Mouse (Mus musculus) gastrocnemius, adult 8-10 months (tissue): Measurements from ENCODE around the gene Slc8a2. TPM values are rescaled to one million over a fixed set of nuclear protein-coding genes. Genes with fewer than 3 reads are reported as not detected.
A peak's percentile ranks its signal among the peaks of the same experiment; 100 is the strongest.

Experiments
- DNase-seq, 2 experiments: peaks; one replicate each; pipeline ENCODE4 v3.0.0; 2022; ENCODE audit warnings: low spot score in 2 of 2
- total RNA-seq, 4 experiments: library from RNA; stranded (reverse); gene quantifications; 2 replicates each; pipeline ENCODE4 v1.2.4; 2022

Slc8a2 gene
- total RNA-seq, result under 1 TPM; 0.07 to 0.19 (median 0.13) TPM

GRCm38 (mm10) chr7:16129421-16129845 lies at the start of gene Slc8a2:
Gene Slc8a2, plus strand, starts transcription at chr7:16129826.
- peak; percentile 59 to 67 for DNase-seq

- no peak for DNase-seq
Measured at GRCm38 (mm10) chr7:16079947-16080346, 49.7 kb upstream of the Slc8a2 start.

- no peak for DNase-seq
Measured at GRCm38 (mm10) chr7:16080581-16080980, 49.0 kb upstream of the Slc8a2 start.

- DNase-seq, result no peak
Measured at GRCm38 (mm10) chr7:16083361-16083760, 46.3 kb upstream of the Slc8a2 start.

- no peak for DNase-seq
Measured at GRCm38 (mm10) chr7:16087587-16087986, 42.0 kb upstream of the Slc8a2 start.

- no peak for DNase-seq
Measured at GRCm38 (mm10) chr7:16094592-16094991, 35.0 kb upstream of the Slc8a2 start.

- peak; percentile 97 to 99 for DNase-seq
Measured at GRCm38 (mm10) chr7:16098021-16099017, 31.3 kb upstream of the Slc8a2 start, which contains the start of gene Napa. Gene Napa, plus strand, starts transcription at chr7:16098458.

- DNase-seq, result no peak
Measured at GRCm38 (mm10) chr7:16099901-16100300, 29.7 kb upstream of the Slc8a2 start.

- DNase-seq, result peak in 1 of 2 experiments; percentile 32
Measured at GRCm38 (mm10) chr7:16101081-16101480, 28.5 kb upstream of the Slc8a2 start.

GRCm38 (mm10) chr7:16101726-16102475 lies 27.7 kb upstream of the Slc8a2 start:
- DNase-seq, result peak; percentile 44 to 56

- no peak for DNase-seq
Measured at GRCm38 (mm10) chr7:16102686-16103226, 26.9 kb upstream of the Slc8a2 start.

- DNase-seq, result no peak
Measured at GRCm38 (mm10) chr7:16103760-16104159, 25.9 kb upstream of the Slc8a2 start.

GRCm38 (mm10) chr7:16104611-16105388 lies 24.8 kb upstream of the Slc8a2 start:
- no peak for DNase-seq

GRCm38 (mm10) chr7:16108886-16109542 lies 20.6 kb upstream of the Slc8a2 start:
- no peak for DNase-seq

- DNase-seq, result no peak
Measured at GRCm38 (mm10) chr7:16110158-16110557, 19.5 kb upstream of the Slc8a2 start.

GRCm38 (mm10) chr7:16111284-16112090 lies 18.1 kb upstream of the Slc8a2 start:
- DNase-seq, result no peak

GRCm38 (mm10) chr7:16116418-16116817 lies 13.2 kb upstream of the Slc8a2 start:
- no peak for DNase-seq

GRCm38 (mm10) chr7:16117100-16117499 lies 12.5 kb upstream of the Slc8a2 start:
- DNase-seq, result no peak

- peak; percentile 83 to 84 for DNase-seq
Measured at GRCm38 (mm10) chr7:16119569-16120261, 9.9 kb upstream of the Slc8a2 start, which contains the start of gene Kptn. Gene Kptn, plus strand, starts transcription at chr7:16119895.
